Mouse (Mus musculus) midbrain, postnatal 0 days (tissue): Measurements from ENCODE around the gene Crp. TPM values are rescaled to one million over a fixed set of nuclear protein-coding genes. Genes with fewer than 3 reads are reported as not detected.

Experiments
- ATAC-seq: fragments of 200-750 bp; cut with Nextera tagmentation; 2 replicates; pipeline ENCODE4 v1.8.0; 2017; ENCODE audit warnings: moderate number of reproducible peaks, mild to moderate bottlenecking, moderate TSS enrichment, moderate library complexity; ENCODE audit not compliant: low FRiP score
- DNase-seq: peaks from one replicate; pipeline ENCODE4 v3.0.0-alpha.2; 2015; ENCODE audit warnings: low spot score
- H3K27ac ChIP-seq: fragments of 300-500 bp; sonication (generic); 2 replicates; pipeline ENCODE4 v1.5.1; 2014; ENCODE audit warnings: low read depth, mild to moderate bottlenecking, low read length, mixed read lengths
- H3K27me3 ChIP-seq: fragments of 300-500 bp; sonication (generic); 2 replicates; pipeline ENCODE4 v1.6.1; 2014; ENCODE audit warnings: low read length, control low read depth, mixed read lengths; ENCODE audit not compliant: insufficient read depth
- H3K36me3 ChIP-seq: fragments of 300-500 bp; sonication (generic); 2 replicates; pipeline ENCODE4 v1.6.1; 2014; ENCODE audit warnings: low read length, control low read depth, mixed read lengths; ENCODE audit not compliant: insufficient read depth
- H3K4me1 ChIP-seq: fragments of 300-500 bp; sonication (generic); 2 replicates; pipeline ENCODE4 v1.6.1; 2014; ENCODE audit warnings: mild to moderate bottlenecking, control low read depth, antibody characterized with exemption, low read length, mixed read lengths; ENCODE audit not compliant: insufficient read depth
- H3K4me2 ChIP-seq: fragments of 300-500 bp; sonication (generic); 2 replicates; pipeline ENCODE4 v1.6.1; 2014; ENCODE audit warnings: low read depth, mild to moderate bottlenecking, low read length, mixed read lengths; ENCODE audit not compliant: poor library complexity, severe bottlenecking
- H3K4me3 ChIP-seq: fragments of 300-500 bp; sonication (generic); 2 replicates; pipeline ENCODE4 v1.5.1; 2014; ENCODE audit warnings: low read depth, mild to moderate bottlenecking, low read length, moderate library complexity
- H3K9ac ChIP-seq: fragments of 300-500 bp; sonication (generic); replicated peaks from 2 replicates; pipeline ENCODE4 v1.6.1; 2014; ENCODE audit warnings: mild to moderate bottlenecking, low read length, moderate library complexity, mixed read lengths; ENCODE audit not compliant: poor library complexity, severe bottlenecking
- H3K9me3 ChIP-seq: fragments of 300-500 bp; sonication (generic); 2 replicates; pipeline ENCODE4 v1.6.1; 2016; ENCODE audit warnings: low read length, control low read depth
- CTCF ChIP-seq: IDR thresholded peaks from 2 replicates; pipeline ENCODE4 v1.5.1; 2016; ENCODE audit warnings: antibody characterized with exemption, mild to moderate bottlenecking
- WGBS: fragments of 180-500 bp; shearing (Covaris S2); extraction: QIAGEN DNeasy Blood & Tissue Kit; methylation state at CpG from one replicate; pipeline ENCODE4 v1.1.7; 2014; 5-methylcytosine and 5-hydroxymethylcytosine counted together
- polyA plus RNA-seq: library from polyadenylated mRNA; unstranded; fragments of >200 nt; fragmentation: Nextera tagmentation; extraction: Ambion mirVana; gene quantifications from 2 replicates; pipeline ENCODE4 v1.2.1, GENCODE M21; 2015
- total RNA-seq: library from RNA; depleted of rRNA; stranded (reverse); fragments of >200 nt; gene quantifications from 2 replicates; pipeline ENCODE4 v1.2.3, GENCODE M21; 2014; rRNA removed

The Crp gene
- total RNA-seq, result not detected in 2 replicates
- polyA plus RNA-seq, result not detected in 2 replicates

DNA sequence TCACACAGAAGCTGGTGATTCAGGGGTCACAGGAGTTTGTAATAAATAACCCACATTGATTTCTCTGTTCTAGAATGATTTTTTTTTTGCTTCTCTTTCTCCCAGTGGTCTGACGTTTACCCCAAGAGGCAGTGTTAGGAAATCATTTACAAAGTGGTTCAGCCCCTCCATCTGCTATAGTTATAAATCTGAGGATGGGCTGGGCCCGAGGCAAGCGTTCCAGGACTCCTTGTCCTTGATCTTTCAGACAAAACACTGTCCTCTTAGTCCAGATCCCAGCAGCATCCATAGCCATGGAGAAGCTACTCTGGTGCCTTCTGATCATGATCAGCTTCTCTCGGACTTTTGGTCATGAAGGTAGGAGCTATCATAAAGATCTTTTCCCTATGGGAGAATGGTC, at the start of gene Crp:
Gene Crp (plus strand): TSS at position 212 of the 400 bp plus-strand sequence.
- DNase-seq (no peak), ATAC-seq (no peak)
- Histone ChIP-seq H3K4me2 (no peak within 1 kb of the TSS), H3K4me3 (no peak within 1 kb of the TSS), H3K27me3 (no peaks in the 10 kb centered on the region), H3K36me3 (no peaks in the 10 kb centered on the region), H3K27ac (no peak within 1 kb of the TSS), H3K9me3 (no peaks in the 10 kb centered on the region), H3K4me1 (no peaks in the 10 kb centered on the region), H3K9ac (no peak within 1 kb of the TSS)
- WGBS, result 85% methylated on average over 4 of the region's 4 CpGs
- no peak for TF ChIP-seq CTCF

- WGBS, result 83% methylated on average over 9 of the region's 9 CpGs
Measured at GRCm38 (mm10) chr1:172649396-172649795, 48.5 kb upstream of the Crp start.

DNA sequence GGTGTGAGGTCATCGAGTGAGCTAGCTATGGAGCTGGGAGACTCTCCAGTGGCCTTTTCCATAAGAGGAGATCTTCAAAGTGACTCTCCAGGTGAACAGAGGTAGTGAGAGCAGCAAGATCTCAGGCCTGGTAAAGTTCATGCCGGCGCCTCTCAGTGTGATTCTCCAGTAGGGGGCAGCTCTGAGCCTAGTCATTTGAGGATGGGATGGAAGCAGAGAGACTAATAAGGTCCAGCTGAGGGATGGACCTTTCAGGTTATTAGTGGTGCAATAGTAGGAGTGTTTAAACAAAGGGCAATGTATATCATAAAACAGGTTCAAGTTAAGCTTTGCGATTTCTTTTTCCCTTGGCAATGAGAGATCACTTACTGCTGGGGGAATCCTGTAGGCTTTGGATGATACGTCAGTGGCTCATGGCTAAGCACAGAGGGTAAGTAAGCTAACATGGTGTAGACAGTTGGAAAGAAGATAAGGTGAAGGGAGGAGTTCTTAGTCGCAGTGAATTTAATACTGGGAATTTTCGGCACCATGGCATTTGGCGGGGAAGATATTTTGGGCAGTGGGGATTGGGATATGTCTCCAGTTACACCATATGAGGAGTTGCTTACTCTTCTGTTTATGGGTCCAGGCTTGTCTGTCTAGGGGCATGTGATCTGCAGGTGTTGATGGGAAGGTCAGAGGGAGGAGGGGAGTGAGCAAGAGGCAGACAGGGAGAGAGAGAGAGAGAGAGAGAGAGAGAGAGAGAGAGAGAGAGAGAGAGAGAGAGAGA, 47.2 kb upstream of the Crp start:
- Histone ChIP-seq H3K4me3 (no peak overlapping the region), H3K27ac (no peak overlapping the region), H3K4me1 (0 out of 2 replicates have a peak, but pooled peaks cover 4% of the 10 kb centered on the region), H3K36me3 (no peaks in the 10 kb centered on the region), H3K27me3 (no peaks in the 10 kb centered on the region), H3K9me3 (no peaks in the 10 kb centered on the region), H3K9ac (no peak overlapping the region), H3K4me2 (no peak overlapping the region)
- 68% methylated on average over 8 of the region's 8 CpGs for WGBS
- no peak for ATAC-seq
- peak; percentile 58 for TF ChIP-seq CTCF
- no peak for DNase-seq

More at GRCm38 (mm10) chr1:172649396-172649795, 48.5 kb upstream of the Crp start:
- ATAC-seq, result no peak
- Histone ChIP-seq H3K9ac (no peak overlapping the region), H3K9me3 (no peaks in the 10 kb centered on the region), H3K4me3 (no peak overlapping the region), H3K36me3 (no peaks in the 10 kb centered on the region), H3K27ac (no peak overlapping the region), H3K4me1 (0 out of 2 replicates have a peak, but pooled peaks cover 4% of the 10 kb centered on the region), H3K4me2 (no peak overlapping the region), H3K27me3 (no peaks in the 10 kb centered on the region)
- TF ChIP-seq CTCF, result no peak
- DNase-seq, result no peak

DNA sequence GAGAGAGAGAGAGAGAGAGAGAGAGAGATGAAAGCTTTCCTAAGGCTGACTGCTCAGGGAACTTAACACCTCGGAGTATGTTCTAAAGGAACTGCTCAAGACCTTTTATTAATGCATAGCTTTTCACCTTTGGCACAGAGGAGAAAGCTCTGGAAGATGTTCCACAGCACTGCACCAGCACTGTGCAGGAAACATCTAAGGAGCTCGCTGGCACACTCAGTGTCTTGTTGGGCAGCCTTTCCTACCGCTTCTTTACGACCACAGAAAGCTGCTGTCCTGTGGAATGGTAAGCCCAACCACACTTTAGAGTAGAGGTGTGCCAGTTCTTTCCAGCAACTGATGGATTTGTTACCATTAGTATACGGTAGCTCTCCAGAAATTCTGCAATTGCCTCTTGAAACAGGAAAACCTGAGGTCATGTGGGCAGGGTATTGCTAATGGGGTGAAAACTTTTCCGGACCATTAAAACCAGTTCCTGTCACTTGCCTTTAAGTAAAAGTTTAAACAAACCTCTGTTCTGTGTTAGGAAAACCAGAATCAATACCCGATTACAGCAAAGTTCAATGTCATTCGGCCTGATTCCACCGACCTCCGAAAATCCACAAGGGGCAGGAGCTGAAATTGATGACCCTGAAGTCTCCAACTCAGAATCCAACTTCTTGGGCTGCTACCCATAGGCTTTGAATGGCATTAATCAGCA, 46.4 kb upstream of the Crp start:
- Histone ChIP-seq H3K27me3 (no peaks in the 10 kb centered on the region), H3K4me1 (0 out of 2 replicates have a peak, but pooled peaks cover 4% of the 10 kb centered on the region), H3K27ac (no peak overlapping the region), H3K9ac (no peak overlapping the region), H3K4me3 (no peak overlapping the region), H3K4me2 (no peak overlapping the region), H3K9me3 (no peaks in the 10 kb centered on the region), H3K36me3 (no peaks in the 10 kb centered on the region)
- TF ChIP-seq CTCF, result no peak
- ATAC-seq (no peak), DNase-seq (no peak)
- WGBS, result 88% methylated on average over 10 of the region's 10 CpGs

GRCm38 (mm10) chr1:172652040-172652662, 45.7 kb upstream of the Crp start:
- no peak for TF ChIP-seq CTCF
- WGBS, result 84% methylated on average over 18 of the region's 18 CpGs

More at GRCm38 (mm10) chr1:172652040-172652662, 45.7 kb upstream of the Crp start:
- no peak overlapping the region for H3K4me3 ChIP-seq
- no peak overlapping the region for H3K4me2 ChIP-seq
- no peak overlapping the region for H3K9ac ChIP-seq
- H3K27ac ChIP-seq, result no peak overlapping the region
- ATAC-seq (no peak), DNase-seq (no peak)
- no peaks in the 10 kb centered on the region for H3K9me3 ChIP-seq
- H3K4me1 ChIP-seq, result 0 out of 2 replicates have a peak, but pooled peaks cover 4% of the 10 kb centered on the region
- H3K36me3 ChIP-seq, result no peaks in the 10 kb centered on the region
- no peaks in the 10 kb centered on the region for H3K27me3 ChIP-seq
